Mouse (Mus musculus): ENCODE results near the gene Gm884.

GRCm38 (mm10) chr11:103636261-103636660, 15.3 kb upstream of the Gm884 start:
- no peak for TF ChIP-seq CTCF (IDR thresholded peaks at IDR 0.05; ENCODE audit: insufficient read depth, low read length)
- TF ChIP-seq POLR2A (IDR thresholded peaks at IDR 0.05; ENCODE audit: borderline replicate concordance, extremely low read depth, low read depth, low read length): no peak

Data from lung, adult 2 months (tissue).